Mouse (Mus musculus): ENCODE measurements around the gene Zdhhc1. TPM values are rescaled to one million over a fixed set of nuclear protein-coding genes. Genes with fewer than 3 reads are reported as not detected.

Gene Zdhhc1
- polyA plus RNA-seq, 1 experiment from 2014 or later = 18.5 TPM

DNA sequence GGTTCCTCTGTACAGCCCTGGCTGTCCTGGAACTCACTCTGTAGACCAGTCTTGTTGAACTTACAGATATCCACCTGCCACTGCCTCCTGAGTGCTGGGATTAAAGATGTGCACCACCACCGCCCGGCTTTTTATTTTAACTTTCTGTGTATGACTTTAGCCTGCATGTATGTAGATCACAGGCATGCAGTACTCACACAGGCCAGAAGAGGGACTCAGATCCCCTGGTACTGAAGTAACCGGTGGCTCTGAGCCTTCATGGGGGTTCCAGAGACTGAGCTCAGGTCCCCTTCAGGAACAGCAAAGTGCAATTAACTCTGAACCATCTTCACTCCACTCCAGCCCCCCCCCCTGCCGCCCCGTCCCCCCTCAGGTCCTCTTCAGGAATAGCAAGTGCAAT lies 57.8 kb downstream of the Zdhhc1 start:
- Histone ChIP-seq H3K4me3 (no peak overlapping the region), H3K27me3 (ENCODE audit: poor library complexity, severe bottlenecking) (peaks cover 10% of the 10 kb centered on the region; the same call in 1 of the 2 replicates), H3K36me3 (replicated peaks) (no peaks in the 10 kb centered on the region), H3K27ac (no peak overlapping the region), H3K9me3 (no peaks in the 10 kb centered on the region), H3K4me1 (peaks cover 1% of the 10 kb centered on the region)
- 33% methylated on average over 5 of the region's 5 CpGs for WGBS
- DNase-seq (ENCODE audit: extremely low spot score, low spot score) = peak; percentile 36

- Histone ChIP-seq H3K36me3 (replicated peaks) (no peaks in the 10 kb centered on the region), H3K9me3 (no peaks in the 10 kb centered on the region), H3K27ac (no peak overlapping the region), H3K27me3 (ENCODE audit: poor library complexity, severe bottlenecking) (peaks cover 5% of the 10 kb centered on the region), H3K4me3 (no peak overlapping the region), H3K4me1 (peaks cover 15% of the 10 kb centered on the region)
- no peak for DNase-seq (ENCODE audit: extremely low spot score, low spot score)
- WGBS = 90% methylated on average over 5 of the region's 5 CpGs
Observed at GRCm38 (mm10) chr8:105437078-105437748, 59.5 kb downstream of the Zdhhc1 start.

DNA sequence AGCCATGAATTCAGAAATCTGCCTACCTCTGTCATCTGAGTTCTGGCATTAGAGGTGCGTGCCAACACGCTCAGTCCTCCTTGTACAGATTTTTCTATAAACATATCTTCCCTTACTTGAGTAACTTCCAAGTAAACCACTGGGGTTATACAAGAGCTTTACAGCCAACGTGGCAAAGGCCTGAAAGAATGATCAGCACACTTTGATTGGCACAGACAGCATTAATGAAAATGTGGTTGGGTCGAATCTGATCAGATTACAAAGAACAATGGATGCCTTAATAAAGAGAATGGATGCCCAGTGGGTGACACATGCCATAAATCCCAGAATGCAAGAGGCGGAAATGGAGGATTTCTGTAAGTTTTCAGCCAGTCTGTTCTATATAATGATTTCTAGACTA lies 60.5 kb downstream of the Zdhhc1 start:
- Histone ChIP-seq H3K4me3 (no peak overlapping the region), H3K27me3 (ENCODE audit: poor library complexity, severe bottlenecking) (peaks cover 5% of the 10 kb centered on the region), H3K36me3 (replicated peaks) (no peaks in the 10 kb centered on the region), H3K27ac (no peak overlapping the region), H3K4me1 (peaks cover 21% of the 10 kb centered on the region), H3K9me3 (no peaks in the 10 kb centered on the region)
- WGBS = 74% methylated on average over 5 of the region's 5 CpGs
- DNase-seq (ENCODE audit: extremely low spot score, low spot score) = no peak

GRCm38 (mm10) chr8:105434136-105434535 lies 62.6 kb downstream of the Zdhhc1 start:
- 86% methylated on average over 5 of the region's 5 CpGs for WGBS
- no peak overlapping the region for H3K27ac ChIP-seq
- H3K36me3 ChIP-seq (replicated peaks) = no peaks in the 10 kb centered on the region
- H3K9me3 ChIP-seq = no peaks in the 10 kb centered on the region
- no peak overlapping the region for H3K4me3 ChIP-seq
- no peaks in the 10 kb centered on the region; the same call in 1 of the 2 replicates for H3K27me3 ChIP-seq (ENCODE audit: poor library complexity, severe bottlenecking)
- no peak for DNase-seq (ENCODE audit: extremely low spot score, low spot score)
- peaks cover 21% of the 10 kb centered on the region for H3K4me1 ChIP-seq

DNA sequence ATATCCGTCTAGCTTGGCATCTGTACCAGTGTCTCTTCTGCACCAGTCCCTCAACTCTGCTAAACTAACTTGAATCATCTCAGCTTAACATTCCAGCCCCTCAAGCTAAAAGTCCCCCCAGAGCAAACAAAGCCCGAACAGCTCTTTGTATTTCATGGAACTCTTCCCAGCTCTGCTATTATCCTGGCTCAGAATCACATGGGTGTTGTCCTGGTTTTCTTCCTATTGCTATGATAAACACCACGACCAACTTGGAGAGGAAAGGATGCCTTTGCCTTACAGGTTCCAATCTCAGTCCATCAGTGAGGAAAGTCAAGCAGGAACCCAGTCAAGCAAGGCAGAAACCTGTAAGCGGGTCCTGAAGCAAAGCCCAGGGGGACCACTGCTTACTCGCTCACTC lies 63.2 kb downstream of the Zdhhc1 start:
- H3K4me3 ChIP-seq = no peak overlapping the region
- no peak for DNase-seq (ENCODE audit: extremely low spot score, low spot score)
- no peaks in the 10 kb centered on the region; the same call in 1 of the 2 replicates for H3K27me3 ChIP-seq (ENCODE audit: poor library complexity, severe bottlenecking)
- no peaks in the 10 kb centered on the region for H3K36me3 ChIP-seq (replicated peaks)
- 57% methylated on average over 5 of the region's 5 CpGs for WGBS
- H3K4me1 ChIP-seq = peaks cover 21% of the 10 kb centered on the region
- no peak overlapping the region for H3K27ac ChIP-seq
- no peaks in the 10 kb centered on the region for H3K9me3 ChIP-seq

- Histone ChIP-seq H3K4me3 (no peak overlapping the region), H3K27ac (no peak overlapping the region), H3K9me3 (no peaks in the 10 kb centered on the region), H3K4me1 (peaks cover 21% of the 10 kb centered on the region), H3K27me3 (ENCODE audit: poor library complexity, severe bottlenecking) (no peaks in the 10 kb centered on the region; the same call in 1 of the 2 replicates), H3K36me3 (replicated peaks) (no peaks in the 10 kb centered on the region)
- WGBS = 74% methylated on average over 6 of the region's 6 CpGs
- no peak for DNase-seq (ENCODE audit: extremely low spot score, low spot score)
Observed at GRCm38 (mm10) chr8:105433021-105433420, 63.7 kb downstream of the Zdhhc1 start.

DNA sequence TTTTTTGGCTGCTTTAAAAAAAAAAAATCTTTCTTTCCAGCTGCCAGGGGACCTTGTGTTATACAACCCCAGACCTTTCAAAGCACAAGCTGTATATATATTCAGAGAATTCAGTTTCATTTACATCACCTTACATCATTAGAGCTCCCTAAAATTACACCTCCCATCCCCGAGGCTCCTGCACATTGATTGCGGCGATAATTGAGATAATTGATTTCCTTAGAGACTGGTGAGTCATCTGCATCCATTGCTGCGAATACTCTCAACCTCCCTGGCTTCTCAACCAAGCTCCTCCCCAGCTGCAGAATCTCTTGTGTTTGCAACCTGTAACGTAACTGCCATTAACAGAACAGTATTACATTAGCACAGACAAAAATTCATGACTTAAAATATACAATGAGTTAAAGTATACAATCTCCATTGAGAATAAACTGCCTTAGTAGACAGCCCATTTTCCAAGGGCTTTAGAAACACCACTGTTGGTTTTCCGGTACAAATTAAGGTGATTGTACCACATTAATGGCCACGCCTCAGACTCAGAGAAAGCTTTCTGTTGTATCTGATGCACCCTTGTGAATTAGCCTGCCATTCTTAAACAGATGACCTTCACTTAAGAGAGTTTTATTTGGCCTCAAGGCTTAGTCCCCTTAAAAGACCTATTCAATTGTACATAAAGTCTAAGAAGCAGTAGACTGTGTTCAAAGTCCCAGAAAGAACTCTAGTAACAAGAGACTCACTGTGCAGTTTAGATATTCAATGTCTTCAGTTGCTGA lies 64.8 kb downstream of the Zdhhc1 start:
- no peaks in the 10 kb centered on the region; the same call in 1 of the 2 replicates for H3K27me3 ChIP-seq (ENCODE audit: poor library complexity, severe bottlenecking)
- H3K36me3 ChIP-seq (replicated peaks) = no peaks in the 10 kb centered on the region
- no peak overlapping the region for H3K27ac ChIP-seq
- H3K9me3 ChIP-seq = no peaks in the 10 kb centered on the region
- H3K4me3 ChIP-seq = no peak overlapping the region
- 73% methylated on average over 7 of the region's 7 CpGs for WGBS
- no peak for DNase-seq (ENCODE audit: extremely low spot score, low spot score)
- H3K4me1 ChIP-seq = peaks cover 23% of the 10 kb centered on the region

GRCm38 (mm10) chr8:105426878-105427277 lies 69.8 kb downstream of the Zdhhc1 start:
- Histone ChIP-seq H3K36me3 (replicated peaks) (no peaks in the 10 kb centered on the region), H3K4me3 (no peak overlapping the region), H3K27me3 (ENCODE audit: poor library complexity, severe bottlenecking) (no peaks in the 10 kb centered on the region), H3K27ac (no peak overlapping the region), H3K4me1 (peaks cover 5% of the 10 kb centered on the region; the same call in 1 of the 2 replicates), H3K9me3 (no peaks in the 10 kb centered on the region)
- WGBS = 89% methylated on average over 6 of the region's 6 CpGs
- DNase-seq (ENCODE audit: extremely low spot score, low spot score) = no peak

Other genes with a start within 250 kb of the Zdhhc1 start
- 1.4 and 2.1 TPM in 2 replicates for gene B3gnt9, start 241.7 kb downstream of the Zdhhc1 start, polyA plus RNA-seq (2016; fragmentation: Nextera tagmentation; extraction: Ambion mirVana)
- gene Tradd, start 232.3 kb downstream of the Zdhhc1 start, polyA plus RNA-seq (2016; fragmentation: Nextera tagmentation; extraction: Ambion mirVana) = 13.4 and 13.9 TPM in 2 replicates
- gene Fbxl8, start 232.3 kb downstream of the Zdhhc1 start, polyA plus RNA-seq (2016; fragmentation: Nextera tagmentation; extraction: Ambion mirVana) = 0.55 and 0.91 TPM in 2 replicates
- not detected in 2 replicates for gene Hsf4, start 227.1 kb downstream of the Zdhhc1 start, polyA plus RNA-seq (2016; fragmentation: Nextera tagmentation; extraction: Ambion mirVana)
- 0.57 and 0.99 TPM in 2 replicates for gene Nol3, start 220.8 kb downstream of the Zdhhc1 start, polyA plus RNA-seq (2016; fragmentation: Nextera tagmentation; extraction: Ambion mirVana)
- gene 4931428F04Rik, start 207.0 kb downstream of the Zdhhc1 start, polyA plus RNA-seq (2016; fragmentation: Nextera tagmentation; extraction: Ambion mirVana) = 16.5 and 19.8 TPM in 2 replicates
- gene Exoc3l, start 200.8 kb downstream of the Zdhhc1 start, polyA plus RNA-seq (2016; fragmentation: Nextera tagmentation; extraction: Ambion mirVana) = 11.5 and 11.6 TPM in 2 replicates
- gene E2f4, start 199.2 kb downstream of the Zdhhc1 start, polyA plus RNA-seq (2016; fragmentation: Nextera tagmentation; extraction: Ambion mirVana) = 136 and 144 TPM in 2 replicates
- 1.8 and 1.9 TPM in 2 replicates for gene Elmo3, start 191.3 kb downstream of the Zdhhc1 start, polyA plus RNA-seq (2016; fragmentation: Nextera tagmentation; extraction: Ambion mirVana)
- gene Lrrc29, start 170.6 kb downstream of the Zdhhc1 start, polyA plus RNA-seq (2016; fragmentation: Nextera tagmentation; extraction: Ambion mirVana) = 1.4 TPM in 2 replicates
- 95.3 and 96.6 TPM in 2 replicates for gene Tmem208, start 170.5 kb downstream of the Zdhhc1 start, polyA plus RNA-seq (2016; fragmentation: Nextera tagmentation; extraction: Ambion mirVana)
- 2.1 and 2.2 TPM in 2 replicates for gene Fhod1, start 148.9 kb downstream of the Zdhhc1 start, polyA plus RNA-seq (2016; fragmentation: Nextera tagmentation; extraction: Ambion mirVana)
- gene Slc9a5, start 148.1 kb downstream of the Zdhhc1 start, polyA plus RNA-seq (2016; fragmentation: Nextera tagmentation; extraction: Ambion mirVana) = 5.2 and 5.5 TPM in 2 replicates
- gene Plekhg4, start 123.6 kb downstream of the Zdhhc1 start, polyA plus RNA-seq (2016; fragmentation: Nextera tagmentation; extraction: Ambion mirVana) = 0.64 and 1.1 TPM in 2 replicates
- not detected in 2 replicates for gene Kctd19, start 83.4 kb downstream of the Zdhhc1 start, polyA plus RNA-seq (2016; fragmentation: Nextera tagmentation; extraction: Ambion mirVana)
- 0.36 and 0.93 TPM in 2 replicates for gene Lrrc36, start 83.3 kb downstream of the Zdhhc1 start, polyA plus RNA-seq (2016; fragmentation: Nextera tagmentation; extraction: Ambion mirVana)
- gene Tppp3, start 25.4 kb downstream of the Zdhhc1 start, polyA plus RNA-seq (2016; fragmentation: Nextera tagmentation; extraction: Ambion mirVana) = 23.3 and 23.9 TPM in 2 replicates
- gene Hsd11b2, start 21.9 kb upstream of the Zdhhc1 start, polyA plus RNA-seq (2016; fragmentation: Nextera tagmentation; extraction: Ambion mirVana) = 12.3 and 15.6 TPM in 2 replicates
- gene Atp6v0d1, start 69.1 kb upstream of the Zdhhc1 start, polyA plus RNA-seq (2016; fragmentation: Nextera tagmentation; extraction: Ambion mirVana) = 65.3 and 73.4 TPM in 2 replicates
- gene Ripor1, start 108.4 kb upstream of the Zdhhc1 start, polyA plus RNA-seq (2016; fragmentation: Nextera tagmentation; extraction: Ambion mirVana) = 13.9 and 14.4 TPM in 2 replicates
- 146 and 150 TPM in 2 replicates for gene Ctcf, start 139.7 kb upstream of the Zdhhc1 start, polyA plus RNA-seq (2016; fragmentation: Nextera tagmentation; extraction: Ambion mirVana)
- 0.38 and 0.84 TPM in 2 replicates for gene Agrp, start 140.5 kb upstream of the Zdhhc1 start, polyA plus RNA-seq (2016; fragmentation: Nextera tagmentation; extraction: Ambion mirVana)
- gene Carmil2, start 189.4 kb upstream of the Zdhhc1 start, polyA plus RNA-seq (2016; fragmentation: Nextera tagmentation; extraction: Ambion mirVana) = 0.71 and 1.1 TPM in 2 replicates
- 75.9 and 77.1 TPM in 2 replicates for gene Acd, start 204.2 kb upstream of the Zdhhc1 start, polyA plus RNA-seq (2016; fragmentation: Nextera tagmentation; extraction: Ambion mirVana)
- 22.7 and 22.8 TPM in 2 replicates for gene Pard6a, start 204.2 kb upstream of the Zdhhc1 start, polyA plus RNA-seq (2016; fragmentation: Nextera tagmentation; extraction: Ambion mirVana)
- 0.12 and 0.21 TPM in 2 replicates for gene 4933405L10Rik, start 210.8 kb upstream of the Zdhhc1 start, polyA plus RNA-seq (2016; fragmentation: Nextera tagmentation; extraction: Ambion mirVana)
- 54.3 and 56.0 TPM in 2 replicates for gene Enkd1, start 211.3 kb upstream of the Zdhhc1 start, polyA plus RNA-seq (2016; fragmentation: Nextera tagmentation; extraction: Ambion mirVana)

All from forebrain, embryonic 10.5 days (tissue).